Mouse (Mus musculus) CH12.LX (cell line): Measurements from ENCODE around the gene Tspan14. TPM values are rescaled to one million over a fixed set of nuclear protein-coding genes. Genes with fewer than 3 reads are reported as not detected.
A peak's percentile ranks its signal among the peaks of the same experiment; 100 is the strongest.

Experiments
- DNase-seq: peaks from one replicate; pipeline ENCODE4 v3.0.0-alpha.2; 2013; ENCODE audit errors: extremely low read depth
- H3K27ac ChIP-seq: 2 replicates; pipeline ENCODE4 v1.5.1; 2012; ENCODE audit warnings: low read depth, mild to moderate bottlenecking, control low read depth, moderate library complexity; ENCODE audit not compliant: insufficient read depth
- H3K27me3 ChIP-seq: replicated peaks from 2 replicates; pipeline ENCODE3; 2012; ENCODE audit warnings: inconsistent platforms
- H3K36me3 ChIP-seq, 2 experiments: replicated peaks in 1 of 2; 2 replicates each; pipeline versions ENCODE3 to v1.6.1; 2012; ENCODE audit warnings: inconsistent platforms in 1 of 2, low read length in 1 of 2, mild to moderate bottlenecking in 1 of 2, mixed read lengths in 1 of 2, moderate library complexity in 1 of 2; ENCODE audit not compliant: control insufficient read depth in 1 of 2, insufficient read depth in 1 of 2
- H3K4me1 ChIP-seq, 2 experiments: 2 replicates each; pipeline ENCODE4 v1.6.1; 2012; ENCODE audit warnings: inconsistent platforms in 1 of 2, moderate library complexity in 1 of 2; ENCODE audit not compliant: insufficient read depth in 2 of 2, control insufficient read depth in 1 of 2
- H3K4me2 ChIP-seq: 2 replicates; pipeline ENCODE4 v1.6.1; 2012; ENCODE audit warnings: low read depth, mild to moderate bottlenecking, control low read depth; ENCODE audit not compliant: poor library complexity, insufficient read depth, severe bottlenecking
- H3K4me3 ChIP-seq, 3 experiments: fragments of 150-350 bp in 1 of 3; sonication (generic) in 1 of 3; replicated peaks in 1 of 3; 2 replicates each; pipeline versions ENCODE3 to v1.5.1; 2011 to 2012; ENCODE audit warnings: low read depth in 2 of 3, low read length in 2 of 3, mild to moderate bottlenecking in 2 of 3, moderate library complexity in 2 of 3, control low read depth in 1 of 3, improper control_type of control experiment in 1 of 3, inconsistent platforms in 1 of 3, mixed read lengths in 1 of 3; ENCODE audit not compliant: poor library complexity in 1 of 3
- H3K79me2 ChIP-seq: replicated peaks from 2 replicates; pipeline ENCODE4 v1.6.1; 2012; ENCODE audit warnings: mild to moderate bottlenecking, moderate library complexity; ENCODE audit not compliant: control insufficient read depth, poor library complexity, insufficient read depth, severe bottlenecking; ENCODE audit errors: extremely low read depth
- H3K9ac ChIP-seq: 2 replicates; pipeline ENCODE4 v1.6.1; 2012; ENCODE audit warnings: low read depth, mild to moderate bottlenecking, control low read depth, moderate library complexity; ENCODE audit not compliant: insufficient read depth
- H3K9me3 ChIP-seq: replicated peaks from 2 replicates; pipeline ENCODE3; 2012; ENCODE audit warnings: low read length, inconsistent platforms, mixed read lengths
- CHD2 ChIP-seq: IDR thresholded peaks from 2 replicates; pipeline ENCODE4 v1.6.1; 2011; ENCODE audit warnings: low read length, improper control_type of control experiment
- ELF1 ChIP-seq: IDR thresholded peaks from 2 replicates; pipeline ENCODE4 v1.6.1; 2014; ENCODE audit warnings: low read depth, mild to moderate bottlenecking, inconsistent platforms, low read length, improper control_type of control experiment
- EP300 ChIP-seq: IDR thresholded peaks from 2 replicates; pipeline ENCODE4 v1.6.1; 2011; ENCODE audit warnings: low read length, improper control_type of control experiment
- ETS1 ChIP-seq: conservative IDR thresholded peaks from 2 replicates; pipeline ENCODE4 v1.6.1; 2012; ENCODE audit warnings: low read depth, mild to moderate bottlenecking, inconsistent platforms, low read length, improper control_type of control experiment, moderate library complexity
- HCFC1 ChIP-seq: IDR thresholded peaks from 2 replicates; pipeline ENCODE4 v1.6.1; 2012; ENCODE audit warnings: low read depth, mild to moderate bottlenecking, inconsistent platforms, low read length, improper control_type of control experiment
- IRF4 ChIP-seq: IDR thresholded peaks from 2 replicates; pipeline ENCODE4 v1.6.1; 2014; ENCODE audit warnings: low read depth, mild to moderate bottlenecking, inconsistent platforms, low read length, improper control_type of control experiment
- JUND ChIP-seq: conservative IDR thresholded peaks from 2 replicates; pipeline ENCODE4 v1.6.1; 2011; ENCODE audit warnings: low read depth, low read length, improper control_type of control experiment
- KAT2A ChIP-seq: IDR thresholded peaks from 2 replicates; pipeline ENCODE4 v1.6.1; 2012; ENCODE audit warnings: low read length, improper control_type of control experiment, inconsistent platforms; ENCODE audit not compliant: insufficient replicate concordance
- MAX ChIP-seq: IDR thresholded peaks from 2 replicates; pipeline ENCODE4 v1.6.1; 2011; ENCODE audit warnings: low read length, improper control_type of control experiment
- MEF2A ChIP-seq: IDR thresholded peaks from 2 replicates; pipeline ENCODE4 v1.6.1; 2014; ENCODE audit warnings: low read depth, mild to moderate bottlenecking, inconsistent platforms, low read length, improper control_type of control experiment, borderline replicate concordance
- MXI1 ChIP-seq: IDR thresholded peaks from 2 replicates; pipeline ENCODE4 v1.6.1; 2011; ENCODE audit warnings: mild to moderate bottlenecking, low read depth, low read length, improper control_type of control experiment
- MYC ChIP-seq: IDR thresholded peaks from 2 replicates; pipeline ENCODE4 v1.6.1; 2011; ENCODE audit warnings: low read depth, mild to moderate bottlenecking, improper control_type of control experiment, low read length
- NELFE ChIP-seq: IDR thresholded peaks from 2 replicates; pipeline ENCODE4 v1.6.1; 2011; ENCODE audit warnings: low read depth, low read length, improper control_type of control experiment
- POLR2A ChIP-seq: IDR thresholded peaks from 2 replicates; pipeline ENCODE4 v1.6.1; 2011; ENCODE audit warnings: low read depth, mild to moderate bottlenecking, improper control_type of control experiment, low read length
- POLR2AphosphoS2 ChIP-seq: IDR thresholded peaks from 2 replicates; pipeline ENCODE4 v1.6.1; 2011; ENCODE audit warnings: low read depth, low read length, improper control_type of control experiment
- SIN3A ChIP-seq: IDR thresholded peaks from 2 replicates; pipeline ENCODE4 v1.6.1; 2012; ENCODE audit warnings: low read length, improper control_type of control experiment, inconsistent platforms
- TBP ChIP-seq: conservative IDR thresholded peaks from 2 replicates; pipeline ENCODE4 v1.6.1; 2011; ENCODE audit warnings: low read depth, low read length, improper control_type of control experiment
- TCF12 ChIP-seq: IDR thresholded peaks from 2 replicates; pipeline ENCODE4 v1.6.1; 2014; ENCODE audit warnings: low read depth, mild to moderate bottlenecking, inconsistent platforms, low read length, improper control_type of control experiment
- USF2 ChIP-seq: conservative IDR thresholded peaks from 2 replicates; pipeline ENCODE4 v1.6.1; 2011; ENCODE audit warnings: low read depth, low read length, improper control_type of control experiment
- ZC3H11A ChIP-seq: IDR thresholded peaks from 2 replicates; pipeline ENCODE4 v1.6.1; 2012; ENCODE audit warnings: low read depth, mild to moderate bottlenecking, inconsistent platforms, low read length, improper control_type of control experiment
- ZMIZ1 ChIP-seq: IDR thresholded peaks from 2 replicates; pipeline ENCODE4 v1.6.1; 2012; ENCODE audit warnings: low read depth, mild to moderate bottlenecking, inconsistent platforms, low read length, improper control_type of control experiment
- dilution Hi-C: fragments of 300-500 bp; cut with MboI; formaldehyde crosslinking; loops from 2 replicates; pipeline ENCODE4 v1.14.3; 2020; ENCODE audit warnings: low sequenced_read_pairs; ENCODE audit not compliant: extremely low pct_unique_long_range_greater_than_20kb, extremely low pct_ligation_motif_present
- in situ Hi-C: fragments of 300-500 bp; cut with MboI; formaldehyde crosslinking; loops from 3 replicates; pipeline ENCODE4 v1.14.3; 2019; ENCODE audit warnings: low sequenced_read_pairs, low pct_ligation_motif_present, low pct_unique_long_range_greater_than_20kb, mixed read lengths
- polyA plus RNA-seq: library from polyadenylated mRNA; unstranded; fragments of >175 nt; gene quantifications from 2 replicates; pipeline ENCODE4 v1.2.1, GENCODE M21; 2012; ENCODE audit warnings: low read depth; ENCODE audit not compliant: insufficient read length
- total RNA-seq, 2 experiments: library from RNA; depleted of rRNA; stranded (reverse); fragments of 300-350 nt in 1 of 2; fragments of >200 nt in 1 of 2; gene quantifications; 2 replicates each; pipeline ENCODE4 v1.2.3; 2012 to 2014

The Tspan14 gene
- total and polyA plus RNA-seq, 3 experiments = 11.6 to 19.1 (median 14.9) TPM

GRCm38 (mm10) chr14:40947431-40948394 lies 18.9 kb downstream of the Tspan14 start:
- TF ChIP-seq POLR2AphosphoS2 (no peak), ZC3H11A (no peak), MYC (0 out of 2 replicates have a peak, but pooled peaks have one; percentile 46), KAT2A (no peak), TBP (peak; percentile 47; the same call in 1 of the 2 replicates), EP300 (peak; percentile 21; the same call in 1 of the 2 replicates), ZMIZ1 (peak; percentile 75; the same call in 1 of the 2 replicates), HCFC1 (0 out of 2 replicates have a peak, but pooled peaks have one; percentile 11), USF2 (no peak), ELF1 (0 out of 2 replicates have a peak, but pooled peaks have one; percentile 24), SIN3A (peak; percentile 78), TCF12 (peak; percentile 47; the same call in 1 of the 2 replicates), CHD2 (no peak), POLR2A (peak; percentile 61), ETS1 (peak; percentile 20; the same call in 1 of the 2 replicates), JUND (no peak), NELFE (peak; percentile 64), MEF2A (peak; percentile 45; the same call in 1 of the 2 replicates), MAX (peak; percentile 61), IRF4 (0 out of 2 replicates have a peak, but pooled peaks have one; percentile 33), MXI1 (peak; percentile 61; the same call in 1 of the 2 replicates)
- peaks cover 29% of the 10 kb centered on the region for H3K79me2 ChIP-seq
- no peaks in the 10 kb centered on the region for H3K27me3 ChIP-seq
- H3K36me3 ChIP-seq = peaks cover 0 to 20% of the 10 kb centered on the region in 2 experiments
- DNase-seq = peak; percentile 70
- peak overlapping the region; percentile 88 for H3K9ac ChIP-seq
- no peaks in the 10 kb centered on the region for H3K9me3 ChIP-seq
- peak overlapping the region; percentile 78 for H3K4me2 ChIP-seq
- dilution Hi-C loops (no loop called here), in situ Hi-C loops (no loop called here)
- H3K4me3 ChIP-seq = peak overlapping the region; percentile 40 to 48 (median 40)
- peaks cover 23 to 66% of the 10 kb centered on the region in 2 experiments for H3K4me1 ChIP-seq
- H3K27ac ChIP-seq = peak overlapping the region; percentile 91
